Mouse (Mus musculus): Measurements from ENCODE around the gene Mxd3. TPM values are rescaled to one million over a fixed set of nuclear protein-coding genes. Genes with fewer than 3 reads are reported as not detected.

The Mxd3 gene
- polyA plus RNA-seq, 1 experiment from 2014 or later, result 47.5 TPM

- Histone ChIP-seq H3K9me3 (no peaks in the 10 kb centered on the region), H3K9ac (peak overlapping the region; percentile 96), H3K4me3 (peak overlapping the region; percentile 92), H3K36me3 (peaks cover 16% of the 10 kb centered on the region; the same call in 1 of the 2 replicates), H3K27ac (peak overlapping the region; percentile 94), H3K4me1 (peaks cover 14% of the 10 kb centered on the region), H3K4me2 (peak overlapping the region; percentile 74), H3K27me3 (no peaks in the 10 kb centered on the region)
- WGBS, result under 1% methylated on average over 32 of the region's 32 CpGs
- ATAC-seq (ENCODE audit: borderline replicate concordance, extremely low read depth, low FRiP score, low TSS enrichment), result peak; percentile 28; the same call in 1 of the 2 replicates
Observed at GRCm38 (mm10) chr13:55361974-55362452, 32.4 kb upstream of the Mxd3 start.

DNA sequence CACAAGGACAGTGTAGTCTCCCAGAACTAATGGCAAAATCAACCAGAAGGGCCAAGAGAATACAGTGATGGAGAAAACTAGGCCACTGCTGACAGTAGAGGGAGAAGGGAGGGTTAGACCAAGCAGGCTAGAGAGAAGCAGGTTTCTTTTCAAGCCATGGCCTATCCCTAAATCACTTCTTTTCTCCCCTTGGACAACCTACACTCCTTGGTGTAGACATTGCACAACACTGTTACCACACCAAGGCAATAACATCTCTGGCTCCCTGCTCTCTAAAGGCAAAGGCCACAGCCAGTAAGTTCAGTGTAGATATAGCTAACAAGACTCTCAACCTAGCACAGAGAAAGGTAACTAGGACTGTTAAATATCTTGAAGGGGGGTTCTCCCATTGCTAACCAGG is 31.5 kb upstream of the Mxd3 start:
- H3K9ac ChIP-seq, result no peak overlapping the region; the same call in 1 of the 2 replicates
- no peaks in the 10 kb centered on the region for H3K9me3 ChIP-seq
- H3K27ac ChIP-seq, result no peak overlapping the region
- H3K4me3 ChIP-seq, result peak overlapping the region; percentile 92
- H3K4me1 ChIP-seq, result peaks cover 14% of the 10 kb centered on the region
- H3K27me3 ChIP-seq, result no peaks in the 10 kb centered on the region
- H3K36me3 ChIP-seq, result peaks cover 18% of the 10 kb centered on the region; the same call in 1 of the 2 replicates
- ATAC-seq (ENCODE audit: borderline replicate concordance, extremely low read depth, low FRiP score, low TSS enrichment), result no peak
- peak overlapping the region; percentile 74 for H3K4me2 ChIP-seq

GRCm38 (mm10) chr13:55346745-55347144 is 17.1 kb upstream of the Mxd3 start:
- Histone ChIP-seq H3K27me3 (no peaks in the 10 kb centered on the region), H3K27ac (no peak overlapping the region), H3K9me3 (no peaks in the 10 kb centered on the region), H3K36me3 (peaks cover 76% of the 10 kb centered on the region), H3K4me2 (no peak overlapping the region), H3K4me3 (no peak overlapping the region), H3K9ac (no peak overlapping the region), H3K4me1 (no peaks in the 10 kb centered on the region)
- WGBS, result 81% methylated on average over 11 of the region's 11 CpGs
- no peak for ATAC-seq (ENCODE audit: borderline replicate concordance, extremely low read depth, low FRiP score, low TSS enrichment)

GRCm38 (mm10) chr13:55344286-55344685 is 14.7 kb upstream of the Mxd3 start:
- H3K9ac ChIP-seq, result no peak overlapping the region
- H3K4me1 ChIP-seq, result no peaks in the 10 kb centered on the region
- H3K27ac ChIP-seq, result no peak overlapping the region
- no peaks in the 10 kb centered on the region for H3K9me3 ChIP-seq
- no peak for ATAC-seq (ENCODE audit: borderline replicate concordance, extremely low read depth, low FRiP score, low TSS enrichment)
- no peak overlapping the region for H3K4me3 ChIP-seq
- H3K36me3 ChIP-seq, result peaks cover 54% of the 10 kb centered on the region
- no peak overlapping the region for H3K4me2 ChIP-seq
- 81% methylated on average over 7 of the region's 7 CpGs for whole genome bisulfite sequencing
- H3K27me3 ChIP-seq, result no peaks in the 10 kb centered on the region

- 25% methylated on average over 11 of the region's 11 CpGs for WGBS
- ATAC-seq (ENCODE audit: borderline replicate concordance, extremely low read depth, low FRiP score, low TSS enrichment), result no peak
- H3K36me3 ChIP-seq, result peaks cover 38% of the 10 kb centered on the region
Observed at GRCm38 (mm10) chr13:55342469-55342868, 12.8 kb upstream of the Mxd3 start.

DNA sequence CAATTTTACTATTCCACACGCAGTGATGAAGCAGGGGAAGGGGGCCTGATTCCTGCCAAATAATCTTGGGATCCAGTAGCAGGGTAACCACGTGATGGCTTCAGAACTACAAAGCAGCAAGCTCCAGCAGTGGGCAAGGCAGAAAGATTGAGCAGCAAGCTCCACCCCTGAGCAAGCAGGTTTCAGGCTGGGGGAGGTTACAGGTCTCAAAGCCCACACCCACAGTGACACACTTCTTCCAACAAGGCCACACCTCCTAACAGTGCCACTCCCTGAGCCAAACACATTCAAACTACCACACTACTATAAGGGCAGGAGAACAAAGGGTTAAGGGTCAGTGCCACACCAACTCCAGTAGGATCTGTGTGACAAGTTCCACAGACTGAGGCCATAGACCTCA is 9.6 kb upstream of the Mxd3 start:
- ATAC-seq (ENCODE audit: borderline replicate concordance, extremely low read depth, low FRiP score, low TSS enrichment), result no peak
- Histone ChIP-seq H3K27me3 (no peaks in the 10 kb centered on the region), H3K36me3 (peaks cover 6% of the 10 kb centered on the region), H3K9ac (no peak overlapping the region), H3K4me2 (no peak overlapping the region), H3K27ac (no peak overlapping the region), H3K9me3 (no peaks in the 10 kb centered on the region), H3K4me1 (no peaks in the 10 kb centered on the region), H3K4me3 (no peak overlapping the region)
- WGBS, result 26% methylated on average over 2 of the region's 2 CpGs

More at GRCm38 (mm10) chr13:55342469-55342868, 12.8 kb upstream of the Mxd3 start:
- Histone ChIP-seq H3K27me3 (no peaks in the 10 kb centered on the region), H3K4me3 (no peak overlapping the region), H3K27ac (no peak overlapping the region), H3K9me3 (no peaks in the 10 kb centered on the region), H3K4me2 (no peak overlapping the region), H3K9ac (no peak overlapping the region), H3K4me1 (no peaks in the 10 kb centered on the region)

DNA sequence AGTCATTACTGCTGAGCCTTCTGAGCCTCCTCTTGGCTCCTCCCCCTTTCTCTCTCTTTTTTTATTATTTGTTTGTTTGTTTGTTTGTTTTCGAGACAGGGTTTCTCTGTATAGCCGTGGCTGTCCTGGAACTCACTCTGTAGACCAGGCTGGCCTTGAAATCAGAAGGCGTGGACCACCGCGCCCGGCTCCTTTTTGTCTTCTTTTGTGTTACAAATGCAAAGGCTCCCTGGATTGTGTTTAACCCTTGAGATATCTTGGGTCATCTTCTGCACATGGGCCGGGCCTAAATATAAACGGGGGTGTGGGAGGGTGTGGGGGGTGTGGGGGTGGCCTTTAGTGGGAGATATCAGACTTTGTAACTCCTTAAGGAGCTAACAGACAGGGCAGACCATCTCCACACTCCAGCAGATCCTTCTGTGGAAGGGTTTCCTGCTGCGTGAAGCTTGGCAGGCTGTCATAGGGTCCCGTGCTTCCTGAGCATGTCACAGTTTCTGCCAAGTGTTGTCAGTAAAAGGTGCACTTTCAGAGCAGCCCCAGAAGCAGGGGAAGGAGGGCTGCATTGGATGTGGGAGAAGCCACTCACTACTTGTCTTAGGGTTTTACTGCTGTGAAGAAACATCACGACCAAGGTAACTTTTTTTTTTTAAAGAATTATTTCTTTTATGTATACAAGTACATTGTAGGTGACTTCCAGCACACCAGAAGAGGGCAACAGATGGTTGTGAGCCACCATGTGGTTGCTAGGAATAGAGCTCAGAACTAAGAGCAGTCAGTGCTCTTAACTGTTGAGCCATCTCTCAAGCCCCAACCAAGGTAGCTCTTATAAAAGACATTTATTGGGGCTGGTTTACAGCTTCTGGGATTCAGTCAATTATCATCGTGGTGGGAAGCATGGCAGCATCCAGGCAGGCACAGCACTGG is 8.8 kb upstream of the Mxd3 start:
- Histone ChIP-seq H3K27ac (no peak overlapping the region), H3K4me3 (no peak overlapping the region), H3K36me3 (no peaks in the 10 kb centered on the region), H3K27me3 (no peaks in the 10 kb centered on the region), H3K9me3 (no peaks in the 10 kb centered on the region), H3K4me2 (no peak overlapping the region), H3K9ac (no peak overlapping the region), H3K4me1 (no peaks in the 10 kb centered on the region)
- no peak for ATAC-seq (ENCODE audit: borderline replicate concordance, extremely low read depth, low FRiP score, low TSS enrichment)
- WGBS, result 61% methylated on average over 12 of the region's 12 CpGs

- H3K4me2 ChIP-seq, result no peak overlapping the region
- H3K36me3 ChIP-seq, result no peaks in the 10 kb centered on the region
- H3K4me3 ChIP-seq, result no peak overlapping the region
- no peaks in the 10 kb centered on the region for H3K4me1 ChIP-seq
- 74% methylated on average over 10 of the region's 10 CpGs for WGBS
- no peaks in the 10 kb centered on the region for H3K27me3 ChIP-seq
- H3K9ac ChIP-seq, result no peak overlapping the region
- no peak overlapping the region for H3K27ac ChIP-seq
- no peak for ATAC-seq (ENCODE audit: borderline replicate concordance, extremely low read depth, low FRiP score, low TSS enrichment)
- H3K9me3 ChIP-seq, result no peaks in the 10 kb centered on the region
Observed at GRCm38 (mm10) chr13:55337341-55337975, 7.8 kb upstream of the Mxd3 start.

- ATAC-seq (ENCODE audit: borderline replicate concordance, extremely low read depth, low FRiP score, low TSS enrichment), result no peak
Observed at GRCm38 (mm10) chr13:55335701-55336100, 6.1 kb upstream of the Mxd3 start.

GRCm38 (mm10) chr13:55332331-55332730 is 2.7 kb upstream of the Mxd3 start:
- Histone ChIP-seq H3K27me3 (no peaks in the 10 kb centered on the region), H3K27ac (no peak overlapping the region), H3K4me1 (peaks cover 33% of the 10 kb centered on the region), H3K9ac (no peak overlapping the region), H3K36me3 (no peaks in the 10 kb centered on the region), H3K4me2 (no peak overlapping the region), H3K9me3 (no peaks in the 10 kb centered on the region), H3K4me3 (no peak overlapping the region)
- 81% methylated on average over 3 of the region's 3 CpGs for WGBS
- no peak for ATAC-seq (ENCODE audit: borderline replicate concordance, extremely low read depth, low FRiP score, low TSS enrichment)

More at GRCm38 (mm10) chr13:55335701-55336100, 6.1 kb upstream of the Mxd3 start:
- H3K4me3 ChIP-seq, result no peak overlapping the region
- H3K4me2 ChIP-seq, result no peak overlapping the region
- peaks cover 5% of the 10 kb centered on the region for H3K4me1 ChIP-seq
- no peak overlapping the region for H3K9ac ChIP-seq
- WGBS, result 71% methylated on average over 4 of the region's 4 CpGs
- no peaks in the 10 kb centered on the region for H3K36me3 ChIP-seq
- no peaks in the 10 kb centered on the region for H3K9me3 ChIP-seq
- no peaks in the 10 kb centered on the region for H3K27me3 ChIP-seq
- H3K27ac ChIP-seq, result no peak overlapping the region

DNA sequence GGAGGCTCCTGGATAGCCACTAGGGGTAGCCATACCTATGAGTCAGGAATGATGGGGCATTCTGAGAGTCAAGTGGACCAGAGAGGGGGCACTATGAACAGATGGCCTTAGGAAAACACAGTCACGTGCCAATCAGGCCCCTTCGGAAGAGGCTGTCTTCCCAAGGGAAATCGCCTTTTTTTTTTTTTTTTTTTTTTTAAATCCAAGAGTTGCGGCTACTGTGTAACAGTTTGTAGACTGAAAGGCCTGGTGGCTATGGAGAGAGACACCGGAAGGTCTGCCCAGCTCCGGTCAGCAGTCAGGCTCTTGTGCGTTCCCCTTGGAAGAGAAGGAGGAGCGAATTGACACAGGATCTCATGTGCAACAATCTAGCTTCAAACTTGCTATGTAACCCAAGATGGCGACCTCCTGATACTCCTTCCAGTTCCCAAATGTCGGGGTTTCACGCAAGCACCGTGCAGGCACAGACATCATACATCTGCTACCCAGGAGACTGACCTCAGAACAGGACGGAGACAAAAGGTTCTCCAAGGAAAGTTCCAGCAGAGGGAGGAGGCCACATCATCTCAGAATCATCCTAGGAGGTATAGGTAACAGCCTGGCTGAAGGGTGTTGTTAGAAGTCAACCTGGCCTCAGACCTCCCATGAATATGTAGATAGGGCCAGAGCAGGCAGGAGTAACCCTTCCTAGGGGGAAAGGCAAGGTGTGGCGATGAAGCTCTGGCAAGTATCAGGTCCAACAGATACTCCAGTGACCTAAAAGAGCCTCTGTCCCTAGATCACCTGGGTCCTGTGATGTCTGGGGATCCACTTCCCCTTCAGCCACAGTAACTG is 1.2 kb upstream of the Mxd3 start:
- no peak; the same call in 1 of the 2 replicates for ATAC-seq (ENCODE audit: borderline replicate concordance, extremely low read depth, low FRiP score, low TSS enrichment)
- H3K36me3 ChIP-seq, result peaks cover 7% of the 10 kb centered on the region
- H3K27ac ChIP-seq, result peak overlapping the region; percentile 98
- H3K9ac ChIP-seq, result peak overlapping the region; percentile 78; the same call in 1 of the 2 replicates
- H3K4me2 ChIP-seq, result peak overlapping the region; percentile 91
- no peaks in the 10 kb centered on the region for H3K27me3 ChIP-seq
- peaks cover 36% of the 10 kb centered on the region for H3K4me1 ChIP-seq
- no peaks in the 10 kb centered on the region for H3K9me3 ChIP-seq
- peak overlapping the region; percentile 78 for H3K4me3 ChIP-seq
- WGBS, result 46% methylated on average over 14 of the region's 14 CpGs
